Mouse (Mus musculus) cerebellum, adult (tissue): ENCODE data around the gene Slc30a4.
A peak's percentile ranks its signal among the peaks of the same experiment; 100 is the strongest.

Experiments
- ATAC-seq: cut with Nextera tagmentation; 2 replicates; pipeline ENCODE4 v1.9.2; 2017; ENCODE audit warnings: mild to moderate bottlenecking, moderate library complexity, mixed read lengths; ENCODE audit not compliant: insufficient number of reproducible peaks, low FRiP score, low TSS enrichment

Slc30a4 gene

DNA sequence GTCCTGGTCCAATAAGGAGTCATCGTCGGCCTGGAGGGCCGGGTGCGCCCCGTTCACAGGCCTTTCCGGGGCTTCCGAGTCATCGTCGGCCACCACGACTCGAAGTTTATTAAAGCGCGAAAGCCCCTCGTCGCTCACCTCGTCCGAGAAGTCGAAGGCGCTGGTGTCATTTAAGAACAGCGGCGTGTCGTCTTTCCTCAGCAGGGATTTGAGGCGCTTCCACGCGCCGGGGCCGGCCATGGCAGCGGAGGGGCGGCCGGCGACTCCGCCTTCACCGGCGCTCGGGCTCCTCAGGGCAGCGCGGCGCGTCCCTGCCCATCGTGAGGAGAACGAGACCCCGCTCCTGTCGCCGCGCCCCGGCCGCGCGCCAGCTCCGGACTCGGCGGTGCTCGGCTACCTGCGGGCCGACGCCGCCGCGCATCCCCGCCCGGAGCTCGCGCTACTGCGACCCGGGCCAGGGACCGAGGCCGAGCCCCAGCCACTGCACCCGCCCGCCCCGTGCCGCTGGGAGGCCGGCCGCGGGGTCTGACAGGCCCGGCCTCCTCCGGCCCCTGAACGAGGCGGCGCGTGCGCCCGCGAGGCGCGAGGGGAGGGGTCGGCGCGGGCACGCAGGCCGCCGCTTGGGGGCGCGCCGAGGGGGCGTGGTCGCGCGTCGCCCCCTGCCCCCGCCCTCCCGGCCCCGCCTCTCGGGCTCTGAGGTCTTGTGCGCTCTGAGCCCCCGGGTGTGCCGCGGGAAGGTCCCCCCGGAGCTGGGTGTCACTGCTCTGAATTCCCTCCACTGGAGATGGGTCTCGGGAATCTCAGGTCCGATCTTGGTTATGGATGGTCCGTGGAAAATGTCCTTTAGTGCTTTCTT is at the start of gene Slc30a4:
Gene Slc30a4 (minus strand): TSS at position 483 of the 856 bp plus-strand sequence.
- peak; percentile 94 for ATAC-seq

- ATAC-seq, result no peak
These were observed 44.0 kb upstream of the Slc30a4 start for GRCm38 (mm10) chr2:122746461-122746860.

DNA sequence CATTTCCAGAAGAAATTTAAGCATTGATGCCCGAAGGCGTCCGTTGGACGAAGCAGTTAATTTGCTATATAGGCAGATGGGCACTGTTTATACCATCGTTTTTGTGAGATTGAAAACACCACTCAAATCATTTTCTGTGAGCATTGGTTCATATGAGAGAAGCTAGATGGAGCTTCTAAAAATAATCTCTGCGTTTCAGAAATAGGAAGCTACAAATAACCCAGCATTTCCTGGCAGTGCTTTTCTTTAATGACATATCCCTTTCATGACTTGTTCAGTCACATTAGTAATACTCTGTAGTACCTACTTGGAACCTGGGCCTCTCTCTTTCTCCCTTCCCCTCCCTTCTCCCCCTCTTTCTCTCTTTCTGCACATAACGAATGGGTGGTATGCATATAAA is 36.6 kb upstream of the Slc30a4 start:
- no peak for ATAC-seq

GRCm38 (mm10) chr2:122737894-122738830 is 35.7 kb upstream of the Slc30a4 start, which contains the start of gene Bloc1s6:
TSS of gene Bloc1s6 (plus strand) at chr2:122738503.
- ATAC-seq, result peak; percentile 94

DNA sequence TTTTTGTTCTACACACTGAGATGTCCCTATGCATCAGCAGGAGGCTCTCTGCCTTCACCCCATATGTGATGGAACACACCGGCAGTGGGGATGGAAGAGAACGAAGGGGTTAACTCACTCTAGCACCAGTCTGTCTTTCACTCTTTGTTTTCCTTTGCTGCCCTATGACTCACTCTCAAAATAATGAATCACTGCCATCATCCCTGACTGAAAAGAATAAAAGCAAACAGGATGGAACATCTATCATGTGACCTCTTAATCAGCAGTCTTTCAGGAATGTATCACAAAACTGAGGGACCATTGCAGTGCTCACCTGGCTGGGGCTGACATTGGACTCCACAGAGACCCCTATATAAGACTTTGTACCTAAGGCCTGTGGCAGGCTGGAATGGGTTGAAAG is 29.0 kb upstream of the Slc30a4 start:
- no peak for ATAC-seq

- no peak for ATAC-seq
These were observed 23.1 kb upstream of the Slc30a4 start for GRCm38 (mm10) chr2:122725604-122726003.

GRCm38 (mm10) chr2:122720564-122720963 is 18.1 kb upstream of the Slc30a4 start:
- no peak for ATAC-seq

DNA sequence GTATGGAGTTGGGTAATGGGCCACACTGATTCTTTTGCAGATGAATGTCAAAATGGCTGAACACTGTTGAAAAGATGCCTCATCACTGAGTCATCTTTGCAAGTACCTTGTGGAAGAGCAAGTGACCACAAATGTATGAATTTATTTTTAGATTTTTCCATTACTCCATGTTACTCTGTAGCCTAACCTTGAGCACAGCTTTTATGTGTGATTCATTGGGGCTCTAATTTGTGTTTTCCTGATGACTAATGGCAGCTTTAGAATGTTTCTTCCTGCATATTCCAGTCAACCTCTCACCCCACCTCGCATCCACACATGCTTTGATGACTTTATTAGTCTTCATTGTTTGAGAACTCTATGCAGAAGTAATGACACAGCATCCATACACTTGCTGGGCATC is 16.8 kb upstream of the Slc30a4 start:
- ATAC-seq, result no peak

GRCm38 (mm10) chr2:122716301-122716842 is 13.9 kb upstream of the Slc30a4 start:
- no peak for ATAC-seq

DNA sequence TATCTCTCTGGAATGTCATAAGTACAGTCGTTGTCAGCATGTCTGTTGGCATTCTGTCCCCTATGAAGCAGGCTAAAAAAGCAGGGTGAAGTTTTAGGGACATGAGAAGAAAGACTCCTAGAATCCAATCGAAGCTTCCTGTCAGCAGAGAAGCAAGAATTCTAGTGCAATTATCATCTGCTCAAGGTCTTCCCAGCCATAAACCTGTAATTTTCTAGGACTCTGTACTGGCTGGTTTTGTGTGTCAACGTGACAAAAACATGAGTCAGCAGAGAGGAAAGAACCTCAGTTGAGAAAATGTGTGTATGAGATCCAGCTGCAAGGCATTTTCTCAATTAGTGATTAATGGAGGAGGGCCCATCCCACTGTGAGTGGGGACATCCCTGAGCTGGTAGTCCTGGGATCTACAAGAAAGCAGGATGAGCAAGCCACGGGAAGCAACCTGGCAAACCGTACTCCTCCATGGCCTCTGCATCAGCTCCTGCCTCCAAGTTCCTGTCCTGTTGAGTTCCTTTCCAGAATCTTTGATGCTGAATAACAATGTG is 12.8 kb upstream of the Slc30a4 start:
- ATAC-seq, result no peak

DNA sequence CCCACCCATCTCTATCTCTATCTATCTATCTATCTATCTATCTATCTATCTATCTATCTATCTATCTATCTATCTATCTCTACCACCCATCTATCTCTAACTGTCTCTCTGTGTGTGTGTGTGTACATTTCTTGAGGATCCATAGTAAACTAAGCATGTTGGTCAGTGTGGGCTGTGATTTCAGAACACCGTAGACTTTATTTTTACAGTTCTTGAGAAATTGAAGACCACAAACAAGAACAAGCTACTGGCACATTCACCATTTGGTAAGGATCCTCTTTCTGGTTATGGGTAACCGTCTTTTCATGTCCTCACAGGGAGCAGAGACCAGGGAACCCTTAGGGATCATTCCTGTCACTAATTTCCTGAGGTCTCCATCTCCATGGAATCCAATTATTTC is 10.4 kb upstream of the Slc30a4 start:
- no peak for ATAC-seq

DNA sequence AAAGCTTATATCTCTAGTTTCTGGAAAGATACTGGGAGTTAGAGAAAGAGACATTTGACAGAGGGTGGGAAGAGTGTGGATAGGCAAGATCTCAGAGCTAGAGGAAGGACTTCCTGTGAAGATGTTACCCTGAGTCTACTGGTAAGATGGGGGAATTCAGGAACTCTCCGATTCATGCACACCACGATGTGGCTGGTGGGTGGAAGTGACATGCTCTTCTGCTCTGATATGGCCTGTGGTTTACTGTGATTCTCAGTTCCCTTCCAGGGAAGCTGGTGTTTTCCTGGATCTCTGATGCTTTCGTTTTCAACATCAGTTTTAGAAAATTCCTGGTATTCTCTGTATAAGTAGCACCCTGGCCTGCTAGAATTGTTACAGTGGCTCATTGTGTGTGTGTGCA is 9.4 kb upstream of the Slc30a4 start:
- ATAC-seq, result no peak

GRCm38 (mm10) chr2:122709156-122709555 is 6.7 kb upstream of the Slc30a4 start:
- no peak for ATAC-seq

DNA sequence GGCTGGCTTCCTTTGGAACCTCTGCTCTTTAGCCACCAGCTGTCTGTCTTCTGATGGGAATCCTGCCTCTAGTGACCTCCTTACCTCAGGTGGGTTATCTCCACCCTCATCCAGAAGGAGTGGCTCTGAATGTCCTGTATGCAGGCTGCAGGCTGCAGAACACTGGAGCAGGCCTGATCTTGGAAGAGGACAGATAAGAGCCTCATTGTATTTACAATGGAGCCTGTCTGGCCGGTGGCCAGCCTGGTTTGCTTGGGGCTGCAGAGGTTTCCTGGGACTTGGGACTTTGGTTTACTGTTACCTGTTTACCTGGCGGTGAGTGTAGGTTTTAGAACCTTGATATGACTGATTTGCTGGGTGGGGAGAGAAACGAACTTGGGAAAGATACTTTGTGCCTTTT is 5.6 kb upstream of the Slc30a4 start:
- ATAC-seq, result no peak

DNA sequence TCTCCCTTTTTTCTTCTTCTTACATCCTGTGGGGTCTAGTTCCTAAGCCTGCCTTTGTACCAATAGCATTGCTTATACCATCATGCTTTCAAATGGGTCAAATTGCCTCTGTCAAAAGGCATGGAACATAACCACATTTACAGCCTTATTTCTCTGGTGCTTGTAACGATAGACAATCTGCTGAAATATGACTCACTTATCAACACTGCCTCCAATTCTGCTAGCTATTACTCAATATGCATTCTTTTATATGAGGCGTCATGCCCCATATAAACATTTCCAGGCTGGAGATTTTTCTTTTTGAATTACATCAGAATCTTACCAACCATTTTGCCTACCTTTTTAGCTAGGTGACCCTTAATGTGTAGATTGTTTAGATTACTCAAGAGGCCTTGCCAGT is 2.1 kb upstream of the Slc30a4 start:
- ATAC-seq, result no peak

DNA sequence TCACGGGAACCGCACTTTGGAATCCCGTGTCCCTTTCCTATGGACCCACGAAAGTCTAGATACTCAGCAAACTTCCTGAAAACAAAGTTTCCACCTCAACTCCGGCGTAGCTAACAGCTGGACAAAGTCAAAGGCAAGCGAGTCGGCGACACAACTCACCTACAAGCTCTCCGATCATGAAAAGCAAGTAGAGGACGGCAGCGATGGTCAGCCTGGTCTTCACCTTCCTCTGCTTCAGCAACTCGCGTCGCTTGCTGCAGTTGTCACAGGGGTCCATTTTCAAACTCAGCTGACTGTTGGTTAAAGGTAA is 637 bp downstream of the Slc30a4 start:
- 0 out of 2 replicates have a peak, but pooled peaks have one; percentile 1 for ATAC-seq

DNA sequence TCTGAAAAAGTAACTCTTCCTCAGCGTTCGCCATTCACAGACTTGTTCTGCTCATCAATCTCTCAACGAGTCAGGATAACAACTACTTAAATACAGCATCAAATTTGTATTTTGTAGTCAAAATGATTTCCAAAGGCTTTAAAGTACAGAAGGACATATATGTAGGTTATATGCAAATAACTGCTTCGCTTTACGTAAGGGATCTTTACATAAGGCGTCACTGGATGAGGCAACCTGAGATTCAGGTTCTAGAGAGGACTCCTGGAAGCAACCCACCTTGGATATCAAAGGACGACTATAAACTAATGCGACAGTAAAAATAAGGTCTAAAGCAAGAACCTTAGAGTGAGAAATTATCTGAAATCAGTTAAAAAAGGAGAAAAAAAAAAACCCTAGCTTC is 1.5 kb downstream of the Slc30a4 start:
- no peak for ATAC-seq

DNA sequence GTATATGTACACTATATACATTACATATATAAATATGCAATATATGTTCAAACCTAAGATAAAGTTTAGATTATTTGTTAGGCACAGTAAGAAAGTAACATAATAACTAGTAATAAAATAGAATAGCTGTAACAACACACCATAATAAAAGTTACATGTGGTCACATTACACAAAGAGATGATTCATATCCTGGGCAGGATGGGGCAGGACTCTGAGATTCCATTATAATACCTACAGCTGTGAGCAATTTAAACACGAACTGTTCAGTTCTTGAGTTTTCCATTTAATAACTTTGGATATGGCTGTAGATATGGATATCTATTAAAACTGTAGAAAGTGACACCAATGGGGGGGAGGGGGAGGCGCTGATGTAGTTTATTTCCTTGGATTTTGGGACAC is 4.9 kb downstream of the Slc30a4 start:
- ATAC-seq, result no peak

DNA sequence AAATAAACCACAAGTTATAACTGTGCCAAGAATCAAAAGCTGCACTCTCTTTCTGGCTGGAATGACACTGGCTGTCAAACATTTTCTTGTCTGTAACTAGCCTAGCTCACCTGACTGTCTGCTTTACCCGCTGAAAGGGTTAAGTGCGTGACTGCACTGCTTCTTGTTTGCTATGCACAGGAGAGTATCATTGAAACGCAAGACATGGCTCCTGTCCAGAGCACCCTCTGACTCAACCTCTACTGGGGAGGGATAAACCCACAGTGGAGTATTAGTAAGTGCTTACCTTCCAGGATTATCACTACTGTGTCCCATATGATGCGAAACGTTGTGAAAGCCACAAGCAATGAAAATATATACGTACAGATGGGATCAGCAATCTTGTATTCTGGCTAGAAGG is 15.8 kb downstream of the Slc30a4 start:
- ATAC-seq, result no peak

DNA sequence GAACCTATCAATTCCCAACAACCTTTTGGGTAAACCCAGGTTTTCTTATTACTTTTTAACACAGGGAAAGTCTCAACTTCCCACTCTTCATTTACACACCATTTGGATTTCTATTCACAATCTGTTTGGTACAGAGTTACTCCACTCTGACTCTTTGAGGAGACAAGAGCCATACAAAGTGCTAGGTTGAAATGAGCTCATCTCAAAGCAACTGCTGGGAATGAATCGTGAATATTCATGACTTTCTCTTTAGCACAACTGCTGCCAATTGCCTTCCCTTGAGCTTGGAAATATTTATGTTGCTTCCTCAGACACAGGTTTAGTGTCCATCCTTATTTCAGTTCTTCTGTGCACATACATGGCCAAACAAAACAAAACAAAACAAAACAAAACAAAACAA is 18.8 kb downstream of the Slc30a4 start:
- no peak for ATAC-seq

GRCm38 (mm10) chr2:122682520-122682919 is 19.9 kb downstream of the Slc30a4 start:
- no peak for ATAC-seq
